In genomic region chr16:14437446-14437982, GRCm38 (mm10) we compare ENCODE assay signal across 25 mouse cellular contexts.
DNase-seq lines count a peak whose midpoint lies in the region; ATAC-seq lines count a peak whose summit lies in the region.
"Had no signal": no experiment of that assay in that cellular context is flagged by ENCODE, and none has a peak within 500 bp of the region (broad histone marks: within the 10 kb centered on the region; RNA-seq: fewer than 3 reads in every experiment).

No protein-coding gene starts in this region.

- 93% methylated on average over 8 of the region's 8 CpGs for WGBS in forebrain, embryonic 11.5 days
- 89% methylated on average over 8 of the region's 8 CpGs for WGBS in forebrain, embryonic 14.5 days
- WGBS in heart, embryonic 10.5 days = 83% methylated on average over 8 of the region's 8 CpGs
- 86% methylated on average over 8 of the region's 8 CpGs for WGBS in midbrain, embryonic 11.5 days
- WGBS in midbrain, embryonic 14.5 days = 92% methylated on average over 8 of the region's 8 CpGs

- no peak overlapping the region for H3K9ac ChIP-seq in forebrain, embryonic 11.5 days (ENCODE audit: low read length)
- H3K9ac ChIP-seq in forebrain, embryonic 14.5 days (ENCODE audit: low read length) = no peak overlapping the region
- H3K9ac ChIP-seq in midbrain, embryonic 11.5 days (ENCODE audit: low read length) = no peak overlapping the region
- H3K9ac ChIP-seq in midbrain, embryonic 14.5 days (replicated peaks; ENCODE audit: low read length) = no peak overlapping the region
- H3K9ac ChIP-seq: embryonic facial prominence, embryonic 12.5 days; forebrain, embryonic 12.5 days; forebrain, embryonic 15.5 days had no signal

- peak; percentile 25 for DNase-seq in forebrain, embryonic 11.5 days (ENCODE audit: low spot score)
- DNase-seq in forebrain, embryonic 14.5 days (ENCODE audit: low spot score) = no peak
- peak; percentile 64 for DNase-seq in heart, embryonic 10.5 days (ENCODE audit: low spot score)
- DNase-seq in heart, postnatal 25 days (ENCODE audit: low spot score) = no peak
- peak; percentile 47 for DNase-seq in midbrain, embryonic 11.5 days (ENCODE audit: low spot score, missing footprints)
- DNase-seq in midbrain, embryonic 14.5 days = no peak
- peak; percentile 16 for DNase-seq in urinary bladder, adult 2 months (ENCODE audit: low spot score)
- no peak for DNase-seq in urinary bladder, postnatal 25 days (ENCODE audit: low spot score)
- DNase-seq: adrenal gland, adult 8-10 months; adrenal gland, postnatal 14 days; adrenal gland, postnatal 36 days; B cell, adult 2 months; cerebellum, adult 11-12 months; cerebellum, adult 9-10 months; cerebellum, postnatal 10 days; cerebellum, postnatal 25 days had no signal

- H3K4me2 ChIP-seq in forebrain, embryonic 11.5 days (ENCODE audit: low read depth, low read length, severe bottlenecking) = no peak overlapping the region
- H3K4me2 ChIP-seq in forebrain, embryonic 14.5 days (ENCODE audit: low read length) = no peak overlapping the region
- no peak overlapping the region for H3K4me2 ChIP-seq in midbrain, embryonic 11.5 days
- no peak overlapping the region for H3K4me2 ChIP-seq in midbrain, embryonic 14.5 days (ENCODE audit: low read length)
- H3K4me2 ChIP-seq: embryonic facial prominence, embryonic 12.5 days; forebrain, embryonic 12.5 days; forebrain, embryonic 15.5 days had no signal

- H3K9me3 ChIP-seq in forebrain, embryonic 11.5 days (ENCODE audit: control insufficient read depth, low read length) = no peaks in the 10 kb centered on the region
- H3K9me3 ChIP-seq in forebrain, embryonic 14.5 days (replicated peaks; ENCODE audit: control insufficient read depth, low read length) = no peaks in the 10 kb centered on the region
- no peaks in the 10 kb centered on the region for H3K9me3 ChIP-seq in heart, embryonic 10.5 days
- no peaks in the 10 kb centered on the region for H3K9me3 ChIP-seq in midbrain, embryonic 11.5 days (ENCODE audit: control insufficient read depth, low read length)
- H3K9me3 ChIP-seq in midbrain, embryonic 14.5 days (ENCODE audit: control insufficient read depth, low read length) = no peaks in the 10 kb centered on the region
- H3K9me3 ChIP-seq: embryonic facial prominence, embryonic 10.5 days; embryonic facial prominence, embryonic 12.5 days; forebrain, embryonic 12.5 days; forebrain, embryonic 15.5 days; G1E had no signal

- no peaks in the 10 kb centered on the region for H3K4me1 ChIP-seq in forebrain, embryonic 11.5 days (replicated peaks; ENCODE audit: control insufficient read depth, insufficient read depth, low read length)
- H3K4me1 ChIP-seq in forebrain, embryonic 14.5 days (ENCODE audit: control insufficient read depth, insufficient read depth, low read length) = no peaks in the 10 kb centered on the region
- no peaks in the 10 kb centered on the region for H3K4me1 ChIP-seq in heart, embryonic 10.5 days
- no peaks in the 10 kb centered on the region for H3K4me1 ChIP-seq in midbrain, embryonic 11.5 days (ENCODE audit: control insufficient read depth, insufficient read depth, low read length)
- no peaks in the 10 kb centered on the region for H3K4me1 ChIP-seq in midbrain, embryonic 14.5 days (ENCODE audit: control insufficient read depth, insufficient read depth, low read length)
- H3K4me1 ChIP-seq: embryonic facial prominence, embryonic 10.5 days; embryonic facial prominence, embryonic 12.5 days; forebrain, embryonic 12.5 days; forebrain, embryonic 15.5 days had no signal

- H3K27me3 ChIP-seq in forebrain, embryonic 11.5 days (ENCODE audit: control insufficient read depth, insufficient read depth, low read length) = no peaks in the 10 kb centered on the region
- H3K27me3 ChIP-seq in forebrain, embryonic 14.5 days (replicated peaks; ENCODE audit: control insufficient read depth, insufficient read depth, low read length) = no peaks in the 10 kb centered on the region
- no peaks in the 10 kb centered on the region for H3K27me3 ChIP-seq in heart, embryonic 10.5 days (ENCODE audit: insufficient read depth, poor library complexity, severe bottlenecking)
- H3K27me3 ChIP-seq in midbrain, embryonic 11.5 days (ENCODE audit: control insufficient read depth, insufficient read depth, low read length) = no peaks in the 10 kb centered on the region
- H3K27me3 ChIP-seq in midbrain, embryonic 14.5 days (ENCODE audit: control insufficient read depth, insufficient read depth, low read length) = no peaks in the 10 kb centered on the region
- H3K27me3 ChIP-seq: CH12.LX; embryonic facial prominence, embryonic 12.5 days; forebrain, embryonic 12.5 days; forebrain, embryonic 15.5 days; Patski had no signal

- H3K27ac ChIP-seq in forebrain, embryonic 11.5 days (ENCODE audit: low read depth, low read length) = no peak overlapping the region
- H3K27ac ChIP-seq in forebrain, embryonic 14.5 days (ENCODE audit: low read depth, low read length) = no peak overlapping the region
- no peak overlapping the region for H3K27ac ChIP-seq in heart, embryonic 10.5 days
- no peak overlapping the region for H3K27ac ChIP-seq in midbrain, embryonic 11.5 days (ENCODE audit: low read depth, low read length)
- H3K27ac ChIP-seq in midbrain, embryonic 14.5 days (replicated peaks; ENCODE audit: low read depth, low read length) = no peak overlapping the region
- H3K27ac ChIP-seq: embryonic facial prominence, embryonic 10.5 days; embryonic facial prominence, embryonic 12.5 days; forebrain, embryonic 12.5 days; forebrain, embryonic 15.5 days had no signal

- intact Hi-C loops in heart, postnatal 25 days (cut with DNase I) = no loop called here

- H3K36me3 ChIP-seq in forebrain, embryonic 11.5 days (ENCODE audit: control insufficient read depth, insufficient read depth, low read length) = no peaks in the 10 kb centered on the region; the same call in 1 of the 2 replicates
- H3K36me3 ChIP-seq in forebrain, embryonic 14.5 days (ENCODE audit: control insufficient read depth, insufficient read depth, low read length) = peaks cover 3% of the 10 kb centered on the region; the same call in 1 of the 2 replicates
- no peaks in the 10 kb centered on the region for H3K36me3 ChIP-seq in heart, embryonic 10.5 days
- no peaks in the 10 kb centered on the region for H3K36me3 ChIP-seq in midbrain, embryonic 11.5 days (ENCODE audit: control insufficient read depth, insufficient read depth, low read length)
- 0 out of 2 replicates have a peak, but pooled peaks cover 7% of the 10 kb centered on the region for H3K36me3 ChIP-seq in midbrain, embryonic 14.5 days (ENCODE audit: control insufficient read depth, insufficient read depth, low read length)
- H3K36me3 ChIP-seq: forebrain, embryonic 15.5 days had no signal

- ATAC-seq in forebrain, embryonic 11.5 days (replicated peaks; ENCODE audit: low FRiP score) = no peak
- no peak for ATAC-seq in forebrain, embryonic 14.5 days
- no peak for ATAC-seq in midbrain, embryonic 11.5 days (ENCODE audit: low FRiP score)
- no peak for ATAC-seq in midbrain, embryonic 14.5 days (ENCODE audit: low FRiP score, low TSS enrichment)
- ATAC-seq: activated CD4-positive, CD25-positive, alpha-beta regulatory T cell, adult 4 months; CD4-positive, CD25-positive, alpha-beta regulatory T cell, adult 4 months; forebrain, embryonic 15.5 days; Patski had no signal

- no peak overlapping the region for H3K4me3 ChIP-seq in forebrain, embryonic 11.5 days (ENCODE audit: low read depth, low read length)
- no peak overlapping the region for H3K4me3 ChIP-seq in forebrain, embryonic 14.5 days (ENCODE audit: low read depth, low read length)
- no peak overlapping the region for H3K4me3 ChIP-seq in heart, embryonic 10.5 days
- no peak overlapping the region for H3K4me3 ChIP-seq in midbrain, embryonic 11.5 days (ENCODE audit: low read depth, low read length)
- no peak overlapping the region for H3K4me3 ChIP-seq in midbrain, embryonic 14.5 days (replicated peaks; ENCODE audit: low read depth, low read length)
- H3K4me3 ChIP-seq: embryonic facial prominence, embryonic 10.5 days; embryonic facial prominence, embryonic 12.5 days; forebrain, embryonic 12.5 days; forebrain, embryonic 15.5 days had no signal

Comparison
In these comparisons a context has a peak if more than half of its experiments do, and no peak if none do; other contexts are left out.
1. DNase-seq: peak in forebrain, embryonic 11.5 days (single experiment), heart, embryonic 10.5 days (single experiment), midbrain, embryonic 11.5 days (single experiment) and urinary bladder, adult 2 months (single experiment); none in forebrain, embryonic 14.5 days (single experiment), heart, postnatal 25 days (single experiment), midbrain, embryonic 14.5 days (single experiment) and urinary bladder, postnatal 25 days (single experiment).